Mouse (Mus musculus): ENCODE data around the gene Enpp4. TPM values are rescaled to one million over a fixed set of nuclear protein-coding genes. Genes with fewer than 3 reads are reported as not detected.

Gene Enpp4
- total RNA-seq, 1 experiment, result 6.7 TPM

- Histone ChIP-seq H3K9me3 (ENCODE audit: control insufficient read depth, insufficient read depth, low read depth, low read length) (no peaks in the 10 kb centered on the region), H3K9ac (ENCODE audit: insufficient read depth, low read depth, low read length, poor library complexity, severe bottlenecking) (no peak overlapping the region), H3K36me3 (ENCODE audit: control insufficient read depth, insufficient read depth, low read length, poor library complexity, severe bottlenecking) (no peaks in the 10 kb centered on the region), H3K27ac (ENCODE audit: insufficient read depth, low read depth, low read length, poor library complexity, severe bottlenecking) (no peak overlapping the region), H3K4me3 (ENCODE audit: insufficient read depth in 1 of 2, low read depth in 1 of 2, low read length in 2 of 2, poor library complexity in 1 of 2, severe bottlenecking in 1 of 2) (no peak overlapping the region), H3K4me1 (ENCODE audit: control insufficient read depth in 2 of 2, insufficient read depth in 2 of 2, low read length in 2 of 2, poor library complexity in 1 of 2) (no peaks in the 10 kb centered on the region)
- DNase-seq (ENCODE audit: low read depth, low spot score), result no peak
- in situ Hi-C loops (cut with MboI; ENCODE audit: low sequenced_read_pairs in 2 of 2, unreplicated experiment in 2 of 2), result no loop called here
- TF ChIP-seq MAFK (IDR thresholded peaks at IDR 0.05; ENCODE audit: insufficient read depth, low read depth, low read length) (no peak), ZNF384 (IDR thresholded peaks at IDR 0.05; ENCODE audit: low read depth, low read length) (no peak), CHD2 (IDR thresholded peaks at IDR 0.05; ENCODE audit: low read depth, low read length) (no peak), ZC3H11A (IDR thresholded peaks at IDR 0.05; ENCODE audit: borderline replicate concordance, low read depth, low read length) (no peak), HCFC1 (IDR thresholded peaks at IDR 0.05; ENCODE audit: borderline replicate concordance, insufficient read depth, low read length) (no peak)
These were observed 48.5 kb downstream of the Enpp4 start for GRCm38 (mm10) chr17:44057123-44057522.

GRCm38 (mm10) chr17:44053427-44053826, 52.2 kb downstream of the Enpp4 start:
- H3K4me1 ChIP-seq (ENCODE audit: control insufficient read depth in 2 of 2, insufficient read depth in 2 of 2, low read length in 2 of 2, poor library complexity in 1 of 2), result no peaks in the 10 kb centered on the region
- H3K9ac ChIP-seq (ENCODE audit: insufficient read depth, low read depth, low read length, poor library complexity, severe bottlenecking), result no peak overlapping the region
- H3K27ac ChIP-seq (ENCODE audit: insufficient read depth, low read depth, low read length, poor library complexity, severe bottlenecking), result no peak overlapping the region
- DNase-seq (ENCODE audit: low read depth, low spot score), result no peak
- no peaks in the 10 kb centered on the region for H3K9me3 ChIP-seq (ENCODE audit: control insufficient read depth, insufficient read depth, low read depth, low read length)
- H3K4me3 ChIP-seq (ENCODE audit: insufficient read depth in 1 of 2, low read depth in 1 of 2, low read length in 2 of 2, poor library complexity in 1 of 2, severe bottlenecking in 1 of 2), result no peak overlapping the region
- TF ChIP-seq ZC3H11A (IDR thresholded peaks at IDR 0.05; ENCODE audit: borderline replicate concordance, low read depth, low read length) (no peak), CHD2 (IDR thresholded peaks at IDR 0.05; ENCODE audit: low read depth, low read length) (no peak), MAFK (IDR thresholded peaks at IDR 0.05; ENCODE audit: insufficient read depth, low read depth, low read length) (no peak), ZNF384 (IDR thresholded peaks at IDR 0.05; ENCODE audit: low read depth, low read length) (no peak), HCFC1 (IDR thresholded peaks at IDR 0.05; ENCODE audit: borderline replicate concordance, insufficient read depth, low read length) (no peak)
- no peaks in the 10 kb centered on the region for H3K36me3 ChIP-seq (ENCODE audit: control insufficient read depth, insufficient read depth, low read length, poor library complexity, severe bottlenecking)
- in situ Hi-C loops (cut with MboI; ENCODE audit: low sequenced_read_pairs in 2 of 2, unreplicated experiment in 2 of 2), result no loop called here

Other genes with a start within 250 kb of the Enpp4 start
- gene Enpp5, start 27.0 kb downstream of the Enpp4 start, total RNA-seq (2012; rRNA removed), result 3.5 and 4.0 TPM in 2 replicates
- gene Clic5, start 82.8 kb upstream of the Enpp4 start, total RNA-seq (2012; rRNA removed), result 0.05 and 0.49 TPM in 2 replicates